Mouse (Mus musculus): ENCODE measurements around the gene Trp53i13. TPM values are rescaled to one million over a fixed set of nuclear protein-coding genes. Genes with fewer than 3 reads are reported as not detected.

The Trp53i13 gene
- polyA plus RNA-seq, 1 experiment from 2014 or later: 20.9 TPM

GRCm38 (mm10) chr11:77508068-77509021 is 7.4 kb downstream of the Trp53i13 start:
- WGBS: 25% methylated on average over 49 of the region's 49 CpGs
- no peak overlapping the region; the same call in 1 of the 2 replicates for H3K27ac ChIP-seq (replicated peaks)
- DNase-seq (ENCODE audit: low spot score) (peak; percentile 88), ATAC-seq (ENCODE audit: low FRiP score, low TSS enrichment) (peak; percentile 61)
- H3K4me2 ChIP-seq (replicated peaks; ENCODE audit: low read depth): peak overlapping the region; percentile 73
- peak overlapping the region; percentile 47 for H3K9ac ChIP-seq (ENCODE audit: low read length)
- H3K4me3 ChIP-seq (ENCODE audit: low read depth, low read length): peak overlapping the region; percentile 32; the same call in 1 of the 2 replicates
- H3K4me1 ChIP-seq (replicated peaks; ENCODE audit: control insufficient read depth, insufficient read depth): peaks cover 5% of the 10 kb centered on the region; the same call in 1 of the 2 replicates
- peak; percentile 94 for TF ChIP-seq CTCF (IDR thresholded peaks at IDR 0.05; ENCODE audit: low read depth)
- TF ChIP-seq EP300 (optimal IDR thresholded peaks at IDR 0.05): no peak
- H3K36me3 ChIP-seq (ENCODE audit: control insufficient read depth, insufficient read depth, low read length): peaks cover 28% of the 10 kb centered on the region
- no peaks in the 10 kb centered on the region for H3K27me3 ChIP-seq (ENCODE audit: control insufficient read depth, insufficient read depth, low read length)
- H3K9me3 ChIP-seq (ENCODE audit: control insufficient read depth, low read length): no peaks in the 10 kb centered on the region

DNA sequence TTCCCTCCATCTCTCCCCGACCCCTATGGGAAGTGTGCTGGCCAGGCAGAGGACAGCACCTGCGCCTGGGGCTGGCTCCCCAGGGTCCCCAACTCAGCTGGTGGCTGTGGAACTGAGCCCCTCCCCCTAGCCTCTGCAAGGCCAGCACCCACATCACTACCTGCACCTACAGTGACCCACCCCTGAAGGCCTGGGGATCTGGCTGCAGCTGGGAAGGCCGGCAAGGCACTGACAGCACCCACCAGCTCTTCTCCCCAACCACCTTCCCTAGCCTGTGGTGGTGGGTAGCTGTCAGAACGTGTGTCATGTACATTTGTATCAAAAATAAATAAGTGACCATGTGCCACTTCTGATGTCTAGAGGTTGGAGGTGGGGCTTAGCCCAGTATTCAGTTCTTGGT is 8.4 kb downstream of the Trp53i13 start:
- Histone ChIP-seq H3K36me3 (ENCODE audit: control insufficient read depth, insufficient read depth, low read length) (peaks cover 33% of the 10 kb centered on the region), H3K27ac (replicated peaks) (no peak overlapping the region), H3K4me2 (replicated peaks; ENCODE audit: low read depth) (no peak overlapping the region), H3K4me3 (ENCODE audit: low read depth, low read length) (no peak overlapping the region), H3K9ac (ENCODE audit: low read length) (0 out of 2 replicates have a peak overlapping the region, but pooled peaks have one; percentile 23), H3K9me3 (ENCODE audit: control insufficient read depth, low read length) (no peaks in the 10 kb centered on the region), H3K4me1 (replicated peaks; ENCODE audit: control insufficient read depth, insufficient read depth) (peaks cover 4% of the 10 kb centered on the region; the same call in 1 of the 2 replicates), H3K27me3 (ENCODE audit: control insufficient read depth, insufficient read depth, low read length) (no peaks in the 10 kb centered on the region)
- no peak for TF ChIP-seq EP300 (optimal IDR thresholded peaks at IDR 0.05)
- TF ChIP-seq CTCF (IDR thresholded peaks at IDR 0.05; ENCODE audit: low read depth): no peak
- no peak for ATAC-seq (ENCODE audit: low FRiP score, low TSS enrichment)
- WGBS: 74% methylated on average over 4 of the region's 4 CpGs
- no peak for DNase-seq (ENCODE audit: low spot score)

GRCm38 (mm10) chr11:77506941-77507340 is 8.8 kb downstream of the Trp53i13 start:
- no peaks in the 10 kb centered on the region for H3K9me3 ChIP-seq (ENCODE audit: control insufficient read depth, low read length)
- H3K4me1 ChIP-seq (replicated peaks; ENCODE audit: control insufficient read depth, insufficient read depth): peaks cover 2% of the 10 kb centered on the region; the same call in 1 of the 2 replicates
- H3K27me3 ChIP-seq (ENCODE audit: control insufficient read depth, insufficient read depth, low read length): no peaks in the 10 kb centered on the region
- no peak overlapping the region for H3K27ac ChIP-seq (replicated peaks)
- H3K4me2 ChIP-seq (replicated peaks; ENCODE audit: low read depth): no peak overlapping the region
- TF ChIP-seq EP300 (optimal IDR thresholded peaks at IDR 0.05) (no peak), CTCF (IDR thresholded peaks at IDR 0.05; ENCODE audit: low read depth) (no peak)
- H3K4me3 ChIP-seq (ENCODE audit: low read depth, low read length): no peak overlapping the region
- no peak overlapping the region for H3K9ac ChIP-seq (ENCODE audit: low read length)
- no peak for DNase-seq (ENCODE audit: low spot score)
- H3K36me3 ChIP-seq (ENCODE audit: control insufficient read depth, insufficient read depth, low read length): peaks cover 33% of the 10 kb centered on the region
- no peak for ATAC-seq (ENCODE audit: low FRiP score, low TSS enrichment)
- WGBS: 80% methylated on average over 6 of the region's 6 CpGs

DNA sequence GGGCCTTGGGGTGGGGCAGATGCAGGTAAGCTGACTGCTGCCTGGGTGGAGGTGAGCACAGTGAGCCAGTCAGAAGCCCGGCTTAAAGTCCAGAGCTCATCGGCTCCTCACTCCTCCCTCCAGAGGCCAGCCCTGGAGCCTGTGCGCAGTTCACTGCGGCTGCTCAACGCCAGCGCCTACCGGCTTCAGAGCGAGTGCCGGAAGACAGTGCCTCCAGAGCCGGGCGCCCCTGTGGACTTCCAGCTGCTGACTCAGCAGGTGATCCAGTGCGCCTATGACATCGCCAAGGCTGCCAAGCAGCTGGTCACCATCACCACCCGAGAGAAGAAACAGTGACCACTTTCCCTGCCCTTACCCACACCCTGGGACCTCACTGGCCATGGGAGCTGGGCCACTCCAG is 9.5 kb downstream of the Trp53i13 start:
- no peak for DNase-seq (ENCODE audit: low spot score)
- Histone ChIP-seq H3K9ac (ENCODE audit: low read length) (no peak overlapping the region), H3K27ac (replicated peaks) (no peak overlapping the region), H3K27me3 (ENCODE audit: control insufficient read depth, insufficient read depth, low read length) (no peaks in the 10 kb centered on the region), H3K9me3 (ENCODE audit: control insufficient read depth, low read length) (no peaks in the 10 kb centered on the region), H3K4me3 (ENCODE audit: low read depth, low read length) (no peak overlapping the region), H3K4me2 (replicated peaks; ENCODE audit: low read depth) (no peak overlapping the region), H3K4me1 (replicated peaks; ENCODE audit: control insufficient read depth, insufficient read depth) (peaks cover 2% of the 10 kb centered on the region; the same call in 1 of the 2 replicates), H3K36me3 (ENCODE audit: control insufficient read depth, insufficient read depth, low read length) (peaks cover 33% of the 10 kb centered on the region)
- no peak for TF ChIP-seq EP300 (optimal IDR thresholded peaks at IDR 0.05)
- no peak for TF ChIP-seq CTCF (IDR thresholded peaks at IDR 0.05; ENCODE audit: low read depth)
- 77% methylated on average over 14 of the region's 14 CpGs for WGBS
- peak; percentile 41 for ATAC-seq (ENCODE audit: low FRiP score, low TSS enrichment)

DNA sequence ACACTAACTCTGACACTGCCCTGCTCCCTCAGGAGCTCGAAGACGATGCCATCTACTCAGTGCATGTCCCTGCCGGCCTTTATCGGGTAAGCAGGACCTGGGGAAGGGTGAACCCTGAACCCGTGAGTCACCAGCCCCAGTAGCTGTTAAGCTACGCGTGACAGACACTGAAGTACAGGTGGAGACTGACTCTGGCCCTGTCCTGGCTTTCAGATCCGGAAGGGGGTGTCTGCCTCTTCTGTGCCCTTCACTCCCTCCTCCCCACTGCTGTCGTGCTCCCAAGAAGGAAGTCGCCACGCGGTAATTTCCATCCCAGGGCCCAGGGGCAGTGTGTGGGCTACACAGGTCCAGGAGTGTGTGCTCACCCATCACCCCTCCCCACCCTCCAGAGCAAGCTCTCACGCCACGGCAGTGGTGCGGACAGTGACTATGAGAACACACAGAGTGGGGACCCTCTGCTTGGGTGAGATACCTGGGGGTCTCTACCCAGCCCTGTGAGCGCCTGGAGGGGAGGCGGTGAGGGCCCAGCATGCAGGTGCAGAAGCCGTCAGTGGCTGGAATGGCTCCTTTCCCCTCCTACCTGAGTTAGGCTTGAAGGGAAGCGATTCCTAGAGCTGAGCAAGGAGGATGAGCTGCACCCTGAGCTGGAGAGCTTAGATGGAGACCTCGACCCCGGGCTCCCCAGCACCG is 10.3 kb downstream of the Trp53i13 start:
- ATAC-seq (ENCODE audit: low FRiP score, low TSS enrichment): no peak
- Histone ChIP-seq H3K9me3 (ENCODE audit: control insufficient read depth, low read length) (no peaks in the 10 kb centered on the region), H3K9ac (ENCODE audit: low read length) (no peak overlapping the region), H3K4me2 (replicated peaks; ENCODE audit: low read depth) (no peak overlapping the region), H3K27ac (replicated peaks) (no peak overlapping the region), H3K4me1 (replicated peaks; ENCODE audit: control insufficient read depth, insufficient read depth) (peaks cover 3% of the 10 kb centered on the region; the same call in 1 of the 2 replicates), H3K36me3 (ENCODE audit: control insufficient read depth, insufficient read depth, low read length) (peaks cover 33% of the 10 kb centered on the region), H3K4me3 (ENCODE audit: low read depth, low read length) (no peak overlapping the region), H3K27me3 (ENCODE audit: control insufficient read depth, insufficient read depth, low read length) (no peaks in the 10 kb centered on the region)
- DNase-seq (ENCODE audit: low spot score): no peak
- TF ChIP-seq CTCF (IDR thresholded peaks at IDR 0.05; ENCODE audit: low read depth) (no peak), EP300 (optimal IDR thresholded peaks at IDR 0.05) (no peak)
- 78% methylated on average over 22 of the region's 22 CpGs for WGBS

Data from stomach, postnatal 0 days (tissue).